Mouse (Mus musculus) heart, embryonic 13.5 days (tissue): ENCODE measurements around the gene Ppp2r2c. TPM values are rescaled to one million over a fixed set of nuclear protein-coding genes. Genes with fewer than 3 reads are reported as not detected.

ENCODE experiments used
- ATAC-seq: fragments of 200-750 bp; cut with Nextera tagmentation; 2 replicates; pipeline ENCODE4 v1.8.0; 2017; ENCODE audit warnings: moderate TSS enrichment; ENCODE audit not compliant: insufficient number of reproducible peaks, low FRiP score, low TSS enrichment; ENCODE audit errors: extremely low read depth
- H3K27ac ChIP-seq: fragments of 300-500 bp; sonication (generic); replicated peaks from 2 replicates; pipeline ENCODE4 v1.5.1; 2015; ENCODE audit warnings: moderate library complexity, mild to moderate bottlenecking, inconsistent platforms
- H3K27me3 ChIP-seq: fragments of 300-500 bp; sonication (generic); replicated peaks from 2 replicates; pipeline ENCODE4 v1.6.1; 2015; ENCODE audit warnings: mild to moderate bottlenecking, inconsistent platforms
- H3K36me3 ChIP-seq: fragments of 300-500 bp; sonication (generic); 2 replicates; pipeline ENCODE4 v1.6.1; 2015; ENCODE audit warnings: mild to moderate bottlenecking, inconsistent platforms
- H3K4me1 ChIP-seq: fragments of 300-500 bp; sonication (generic); 2 replicates; pipeline ENCODE4 v1.6.1; 2015; ENCODE audit warnings: inconsistent platforms
- H3K4me2 ChIP-seq: fragments of 300-500 bp; sonication (generic); 2 replicates; pipeline ENCODE4 v1.6.1; 2015; ENCODE audit warnings: inconsistent platforms, mild to moderate bottlenecking, moderate library complexity
- H3K4me3 ChIP-seq: fragments of 300-500 bp; sonication (generic); 2 replicates; pipeline ENCODE4 v1.5.1; 2015; ENCODE audit warnings: moderate library complexity, mild to moderate bottlenecking, inconsistent platforms
- H3K9ac ChIP-seq: fragments of 300-500 bp; sonication (generic); 2 replicates; pipeline ENCODE4 v1.6.1; 2015; ENCODE audit warnings: inconsistent platforms, mild to moderate bottlenecking, moderate library complexity
- H3K9me3 ChIP-seq: fragments of 300-500 bp; sonication (generic); 2 replicates; pipeline ENCODE4 v1.6.1; 2016; ENCODE audit warnings: inconsistent platforms
- WGBS: fragments of 180-500 bp; shearing (Covaris S2); methylation state at CpG from one replicate; pipeline ENCODE4 v1.1.7; 2015; ENCODE audit warnings: mixed read lengths; 5-methylcytosine and 5-hydroxymethylcytosine counted together
- polyA plus RNA-seq: library from polyadenylated mRNA; unstranded; fragments of >200 nt; fragmentation: Nextera tagmentation; extraction: Ambion mirVana; gene quantifications from 2 replicates; pipeline ENCODE4 v1.2.1, GENCODE M21; 2015

Gene Ppp2r2c
- polyA plus RNA-seq, 1 experiment from 2014 or later: 0.09 TPM

DNA sequence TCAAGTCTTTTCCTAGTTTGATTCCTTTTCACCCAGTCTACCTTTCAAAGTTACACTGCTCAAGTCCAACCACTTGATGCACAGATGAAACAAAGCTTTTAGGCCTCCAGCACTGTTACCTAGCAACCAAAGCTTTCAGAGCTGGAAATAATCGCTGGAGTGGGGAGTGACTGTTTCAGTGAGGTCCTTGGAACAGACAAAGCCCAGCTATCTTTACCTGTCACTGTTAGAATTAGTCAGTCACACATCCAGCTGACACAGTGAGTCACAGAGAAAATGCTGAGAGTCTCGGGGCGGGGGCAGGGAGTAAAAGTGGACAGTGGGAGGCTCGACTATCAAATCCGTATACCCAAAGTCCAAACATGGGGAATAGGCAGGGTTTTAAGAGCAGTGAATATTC is 92.2 kb downstream of the Ppp2r2c start:
- peaks cover 10% of the 10 kb centered on the region for H3K36me3 ChIP-seq
- H3K27me3 ChIP-seq: peaks cover 21% of the 10 kb centered on the region
- H3K4me1 ChIP-seq: peaks cover 22% of the 10 kb centered on the region
- 21% methylated on average over 5 of the region's 5 CpGs for WGBS
- 0 out of 2 replicates have a peak, but pooled peaks have one; percentile 16 for ATAC-seq
- H3K9ac ChIP-seq: no peak overlapping the region; the same call in 1 of the 2 replicates
- H3K27ac ChIP-seq: peak overlapping the region; percentile 80
- no peaks in the 10 kb centered on the region for H3K9me3 ChIP-seq
- no peak overlapping the region for H3K4me3 ChIP-seq
- H3K4me2 ChIP-seq: no peak overlapping the region

DNA sequence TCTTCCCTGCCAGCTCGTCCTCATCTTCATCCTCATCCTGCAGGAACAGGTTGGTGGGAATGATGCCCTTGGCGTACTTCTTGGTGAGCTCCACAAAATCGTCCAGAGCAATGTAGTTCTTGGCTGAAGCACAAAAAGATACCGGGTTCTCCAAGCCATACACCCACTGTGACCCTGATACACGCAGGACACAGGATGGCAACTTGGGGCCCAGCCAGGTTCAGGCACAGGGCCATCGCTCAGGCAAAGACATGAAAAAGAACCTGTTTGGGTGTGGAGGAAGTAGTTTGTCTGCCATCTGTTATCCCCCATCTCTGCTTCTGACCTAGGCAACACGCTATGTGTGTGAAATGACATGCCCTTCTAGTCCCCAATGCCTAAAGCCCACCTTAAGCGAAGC is 103.3 kb downstream of the Ppp2r2c start:
- Histone ChIP-seq H3K27me3 (no peaks in the 10 kb centered on the region), H3K9me3 (no peaks in the 10 kb centered on the region), H3K4me1 (no peaks in the 10 kb centered on the region), H3K4me2 (no peak overlapping the region), H3K4me3 (no peak overlapping the region), H3K36me3 (peaks cover 89% of the 10 kb centered on the region), H3K9ac (no peak overlapping the region), H3K27ac (no peak overlapping the region)
- no peak for ATAC-seq
- 76% methylated on average over 8 of the region's 8 CpGs for WGBS

DNA sequence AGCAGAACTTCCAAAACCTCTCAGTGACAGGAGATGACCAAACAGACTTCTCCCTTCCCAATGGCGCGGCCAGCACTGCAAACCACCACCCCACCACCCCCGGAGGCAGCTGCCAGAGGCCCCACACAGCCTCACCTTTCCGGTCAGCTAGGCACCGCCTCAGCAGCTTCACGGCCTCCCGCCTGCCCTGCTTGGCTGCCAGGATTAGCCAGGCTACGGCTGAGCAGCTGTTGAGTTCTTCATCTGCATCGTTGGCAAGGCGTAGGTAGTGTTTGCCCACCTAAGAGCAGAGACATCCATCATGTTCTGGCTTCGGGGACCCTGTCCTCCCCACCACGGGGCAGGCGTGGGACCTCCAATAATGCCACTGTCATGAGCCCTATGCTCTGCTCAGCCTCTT is 107.0 kb downstream of the Ppp2r2c start:
- WGBS: 83% methylated on average over 13 of the region's 13 CpGs
- Histone ChIP-seq H3K9me3 (no peaks in the 10 kb centered on the region), H3K27me3 (no peaks in the 10 kb centered on the region), H3K27ac (no peak overlapping the region), H3K4me1 (peaks cover 22% of the 10 kb centered on the region), H3K9ac (no peak overlapping the region), H3K4me2 (no peak overlapping the region), H3K36me3 (peaks cover 53% of the 10 kb centered on the region), H3K4me3 (no peak overlapping the region)
- no peak for ATAC-seq

DNA sequence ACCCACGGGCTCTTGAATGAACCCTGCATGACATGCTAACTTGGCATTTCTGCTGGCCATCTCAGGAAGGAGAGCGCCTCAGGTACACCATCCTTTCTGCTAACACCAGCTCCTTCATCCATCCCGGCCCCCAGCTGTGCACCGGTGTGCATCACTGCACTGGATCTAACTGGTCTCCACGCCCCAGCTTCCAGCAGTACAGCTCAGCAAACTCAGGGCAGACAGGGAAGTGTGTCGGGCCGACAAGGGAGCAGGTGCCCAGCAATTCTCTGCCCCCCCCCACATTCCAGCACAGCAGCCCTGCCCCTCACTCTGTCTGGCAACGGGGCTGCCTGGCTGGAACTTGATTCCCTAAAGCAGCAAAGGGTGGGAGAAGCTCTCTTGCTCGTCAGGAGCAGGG is 109.5 kb downstream of the Ppp2r2c start:
- 59% methylated on average over 9 of the region's 9 CpGs for WGBS
- H3K4me3 ChIP-seq: no peak overlapping the region
- no peak overlapping the region for H3K9ac ChIP-seq
- no peak for ATAC-seq
- H3K4me1 ChIP-seq: peaks cover 22% of the 10 kb centered on the region
- peaks cover 42% of the 10 kb centered on the region for H3K36me3 ChIP-seq
- H3K9me3 ChIP-seq: no peaks in the 10 kb centered on the region
- H3K27me3 ChIP-seq: no peaks in the 10 kb centered on the region
- no peak overlapping the region for H3K27ac ChIP-seq
- H3K4me2 ChIP-seq: no peak overlapping the region

DNA sequence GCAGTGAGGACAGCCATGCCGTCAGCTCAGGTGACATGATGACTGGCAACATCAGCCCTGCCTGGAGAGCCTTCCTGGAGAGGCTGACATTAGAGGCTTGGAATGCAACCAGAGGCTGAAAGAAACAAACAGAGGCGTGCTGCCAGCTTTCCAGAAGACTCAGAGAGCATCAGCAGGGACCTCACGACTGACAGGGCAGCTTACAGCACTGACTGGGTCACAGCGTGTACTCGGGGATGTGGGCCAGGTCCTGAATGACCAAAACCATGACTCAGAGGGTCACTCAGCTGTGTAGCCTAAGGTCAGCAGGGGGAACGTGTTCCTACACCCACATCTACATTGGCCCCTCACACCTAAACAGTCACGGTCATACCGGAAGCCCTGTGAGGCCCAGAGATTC is 110.7 kb downstream of the Ppp2r2c start:
- no peak overlapping the region for H3K4me2 ChIP-seq
- H3K4me3 ChIP-seq: no peak overlapping the region
- ATAC-seq: no peak
- H3K9me3 ChIP-seq: no peaks in the 10 kb centered on the region
- H3K9ac ChIP-seq: 0 out of 2 replicates have a peak overlapping the region, but pooled peaks have one; percentile 13
- H3K4me1 ChIP-seq: peaks cover 22% of the 10 kb centered on the region
- H3K27me3 ChIP-seq: no peaks in the 10 kb centered on the region
- 55% methylated on average over 8 of the region's 8 CpGs for WGBS
- no peak overlapping the region for H3K27ac ChIP-seq
- peaks cover 30% of the 10 kb centered on the region for H3K36me3 ChIP-seq

DNA sequence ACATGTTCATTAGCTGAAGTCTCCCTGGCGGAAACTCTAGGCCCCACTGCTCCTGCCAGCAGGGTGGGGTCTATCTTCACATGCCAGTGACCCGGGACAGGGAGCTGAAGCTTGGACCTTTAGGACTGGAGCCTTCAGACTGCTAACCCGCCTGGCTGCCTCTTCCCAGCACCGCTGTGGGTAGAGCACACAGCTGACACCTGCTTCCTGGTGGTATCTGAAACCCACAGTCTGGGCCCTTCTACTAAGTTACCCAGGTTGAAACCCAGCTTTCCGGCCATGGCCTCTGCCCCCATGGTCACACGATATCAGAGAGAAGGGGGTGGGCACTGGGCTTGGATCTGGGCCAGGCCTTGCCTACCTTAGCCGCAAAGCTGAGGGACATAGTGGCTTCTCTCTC is 111.3 kb downstream of the Ppp2r2c start:
- H3K27ac ChIP-seq: no peak overlapping the region
- H3K9me3 ChIP-seq: no peaks in the 10 kb centered on the region
- WGBS: 62% methylated on average over 7 of the region's 7 CpGs
- ATAC-seq: no peak
- no peak overlapping the region for H3K9ac ChIP-seq
- peaks cover 22% of the 10 kb centered on the region for H3K4me1 ChIP-seq
- no peak overlapping the region for H3K4me2 ChIP-seq
- H3K36me3 ChIP-seq: peaks cover 27% of the 10 kb centered on the region
- H3K27me3 ChIP-seq: no peaks in the 10 kb centered on the region
- no peak overlapping the region for H3K4me3 ChIP-seq

DNA sequence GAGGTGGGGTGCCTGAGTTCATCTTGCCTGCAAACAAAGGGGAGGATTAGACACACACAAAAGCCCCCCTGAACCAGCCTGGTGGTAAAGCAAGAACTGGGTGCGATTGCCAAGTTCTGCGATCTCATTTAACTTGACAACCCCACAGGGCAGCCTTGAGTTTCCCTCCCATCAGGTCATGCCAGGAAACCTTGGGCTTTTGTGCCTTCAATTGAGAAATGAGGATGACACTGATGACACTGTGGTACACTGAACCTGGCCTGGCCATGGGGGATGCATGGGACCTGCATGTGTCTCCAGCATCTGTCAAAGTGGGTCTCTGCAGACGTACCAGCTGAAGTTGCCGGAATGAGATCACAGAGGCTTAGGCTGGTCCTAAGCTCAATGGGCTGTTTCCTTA is 114.0 kb downstream of the Ppp2r2c start:
- Histone ChIP-seq H3K9ac (no peak overlapping the region), H3K9me3 (no peaks in the 10 kb centered on the region), H3K27me3 (no peaks in the 10 kb centered on the region), H3K4me2 (no peak overlapping the region), H3K27ac (no peak overlapping the region), H3K36me3 (peaks cover 8% of the 10 kb centered on the region; the same call in 1 of the 2 replicates), H3K4me3 (no peak overlapping the region), H3K4me1 (peaks cover 43% of the 10 kb centered on the region)
- WGBS: 80% methylated on average over 4 of the region's 4 CpGs
- no peak for ATAC-seq

DNA sequence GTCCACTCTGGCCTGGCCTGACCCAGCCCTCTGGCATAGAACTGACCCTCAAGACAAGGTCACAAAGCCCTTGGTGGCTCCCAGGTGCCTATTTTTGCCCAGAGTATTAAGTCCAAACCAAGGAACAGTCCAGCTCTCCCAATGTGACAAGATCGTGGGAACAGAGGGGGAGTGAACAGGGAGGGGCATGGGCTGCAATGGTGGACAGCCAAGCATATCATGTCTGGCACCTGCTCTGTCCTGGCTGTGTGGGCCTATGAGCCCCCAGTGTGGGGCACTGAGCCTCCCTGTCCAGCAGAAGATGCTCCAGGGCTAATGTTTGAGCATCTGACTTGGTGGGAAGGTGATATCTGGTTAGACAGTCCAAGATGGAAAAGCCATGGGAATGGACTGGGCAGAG is 118.3 kb downstream of the Ppp2r2c start:
- H3K36me3 ChIP-seq: 0 out of 2 replicates have a peak, but pooled peaks cover under 1% of the 10 kb centered on the region
- H3K27ac ChIP-seq: no peak overlapping the region
- H3K27me3 ChIP-seq: no peaks in the 10 kb centered on the region
- H3K9ac ChIP-seq: no peak overlapping the region
- WGBS: 44% methylated on average over 1 of the region's 1 CpGs
- no peak for ATAC-seq
- H3K4me2 ChIP-seq: no peak overlapping the region
- H3K4me1 ChIP-seq: peaks cover 36% of the 10 kb centered on the region
- H3K4me3 ChIP-seq: no peak overlapping the region
- no peaks in the 10 kb centered on the region for H3K9me3 ChIP-seq

DNA sequence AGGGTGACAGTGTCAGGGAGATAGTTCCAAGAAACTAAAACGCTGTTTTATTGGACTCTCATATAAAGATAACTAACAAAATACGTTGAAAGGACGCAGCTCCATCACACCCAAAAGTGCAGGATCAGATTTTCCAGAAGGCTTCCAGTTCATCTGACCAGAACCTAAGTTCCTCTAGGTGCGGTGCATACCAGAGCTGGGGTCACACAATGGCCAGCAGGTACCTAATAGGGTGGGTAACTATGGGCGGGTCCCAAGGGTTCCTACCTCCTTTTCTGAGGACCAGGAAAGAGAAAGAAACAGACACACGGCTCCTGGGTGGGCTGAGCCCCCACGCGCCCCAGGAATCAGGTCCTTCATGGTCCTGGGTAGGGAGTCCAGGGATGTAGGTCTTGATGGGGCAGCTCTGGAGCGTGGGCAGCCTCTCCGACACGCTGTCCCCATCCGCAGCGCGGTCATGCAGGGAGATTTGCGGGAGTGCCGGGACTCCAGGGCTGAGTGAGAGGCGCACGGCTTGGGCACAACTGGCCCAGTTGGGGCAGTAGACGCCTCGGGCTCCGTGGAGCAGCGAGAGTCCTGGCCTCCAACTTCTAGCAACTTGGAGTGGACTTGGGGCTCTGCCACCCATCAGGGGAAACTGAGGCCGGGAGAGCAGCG is 119.9 kb downstream of the Ppp2r2c start:
- 0 out of 2 replicates have a peak, but pooled peaks have one; percentile 0 for ATAC-seq
- Histone ChIP-seq H3K4me2 (peak overlapping the region; percentile 98), H3K4me3 (peak overlapping the region; percentile 87), H3K27ac (peak overlapping the region; percentile 73), H3K9me3 (no peaks in the 10 kb centered on the region), H3K27me3 (no peaks in the 10 kb centered on the region), H3K9ac (peak overlapping the region; percentile 94), H3K4me1 (peaks cover 36% of the 10 kb centered on the region), H3K36me3 (no peaks in the 10 kb centered on the region)
- WGBS: 9% methylated on average over 24 of the region's 24 CpGs

DNA sequence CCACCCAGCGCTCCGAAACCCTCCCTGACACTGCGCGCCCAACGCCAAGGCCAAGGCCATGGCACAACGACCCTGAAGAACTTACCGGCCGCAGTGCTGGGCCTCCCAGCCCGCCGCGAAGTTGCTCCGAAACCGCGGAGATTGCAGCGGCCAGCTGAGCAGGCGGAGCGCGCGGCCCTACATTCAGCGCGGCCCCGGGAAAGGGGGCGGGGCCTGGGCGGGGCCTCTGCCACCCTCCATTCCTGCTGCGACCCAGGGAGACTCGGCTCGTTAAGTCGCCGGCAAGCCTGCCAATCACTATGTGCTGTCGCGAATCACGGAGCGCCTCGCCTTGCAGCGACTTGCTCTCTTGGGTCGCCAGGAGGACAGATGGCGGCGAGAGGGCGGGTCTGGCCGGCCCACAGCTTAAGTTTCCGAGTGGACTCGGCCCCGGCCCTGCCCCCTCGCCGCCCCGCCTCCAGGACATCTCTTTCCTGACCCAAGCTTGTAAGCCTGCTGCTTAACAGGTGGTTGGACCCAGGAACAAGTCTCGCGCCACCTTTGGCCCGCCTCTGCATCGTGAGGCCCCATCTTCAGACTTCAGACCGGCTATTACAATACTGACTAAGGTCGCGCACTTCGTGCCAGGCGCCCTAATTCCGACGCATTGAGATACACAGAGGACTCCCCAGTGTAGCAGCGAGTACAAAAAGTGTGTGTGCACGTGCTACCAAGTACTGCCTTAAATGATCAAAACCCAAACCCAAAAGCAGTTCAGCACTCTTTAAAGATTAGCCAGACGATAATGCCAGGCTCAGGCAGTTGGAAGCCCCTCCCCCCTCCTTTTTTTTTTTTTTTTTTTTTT is 120.7 kb downstream of the Ppp2r2c start, which contains the start of gene Wfs1:
Gene Wfs1 (minus strand): TSS at position 425 of the 844 bp plus-strand sequence.
- Histone ChIP-seq H3K4me1 (peaks cover 36% of the 10 kb centered on the region), H3K4me2 (peak within 1 kb of the TSS; percentile 98), H3K27ac (peak within 1 kb of the TSS; percentile 73), H3K4me3 (peak within 1 kb of the TSS; percentile 87), H3K9me3 (no peaks in the 10 kb centered on the region), H3K36me3 (no peaks in the 10 kb centered on the region), H3K9ac (peak within 1 kb of the TSS; percentile 94), H3K27me3 (no peaks in the 10 kb centered on the region)
- under 1% methylated on average over 60 of the region's 60 CpGs for WGBS
- peak; percentile 91 for ATAC-seq

DNA sequence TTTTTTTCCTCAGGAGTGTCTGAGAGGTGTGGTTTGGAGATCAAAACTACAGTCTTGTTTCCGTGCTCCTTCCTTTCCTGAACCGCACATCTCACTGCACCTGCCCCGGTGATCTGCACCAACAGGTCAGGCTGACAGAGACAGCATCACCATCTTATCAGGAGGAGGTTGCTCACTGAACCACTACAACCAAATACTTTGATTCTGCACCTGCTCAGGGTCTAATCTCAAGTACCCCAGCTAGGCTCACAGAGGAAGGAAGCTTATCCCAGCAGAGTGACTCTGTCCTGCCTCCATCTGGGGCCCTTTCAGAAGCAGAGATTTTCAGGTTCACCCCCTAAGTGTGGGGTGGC is 121.3 kb downstream of the Ppp2r2c start:
- Histone ChIP-seq H3K4me2 (peak overlapping the region; percentile 98), H3K27me3 (no peaks in the 10 kb centered on the region), H3K4me3 (peak overlapping the region; percentile 87), H3K36me3 (no peaks in the 10 kb centered on the region), H3K9ac (peak overlapping the region; percentile 71; the same call in 1 of the 2 replicates), H3K9me3 (no peaks in the 10 kb centered on the region), H3K27ac (no peak overlapping the region), H3K4me1 (peaks cover 36% of the 10 kb centered on the region)
- no peak for ATAC-seq
- WGBS: 5% methylated on average over 3 of the region's 3 CpGs
